Mouse (Mus musculus): ENCODE data around the gene Scaf11. TPM values are rescaled to one million over a fixed set of nuclear protein-coding genes. Genes with fewer than 3 reads are reported as not detected.
"Not testable (repeated sequence)": the region's sequence is repeated elsewhere in the genome, so short reads cannot be mapped to it uniquely, and the experiment has no call there.

Gene Scaf11
- polyA plus RNA-seq, 1 experiment from 2014 or later, result 54.0 TPM

DNA sequence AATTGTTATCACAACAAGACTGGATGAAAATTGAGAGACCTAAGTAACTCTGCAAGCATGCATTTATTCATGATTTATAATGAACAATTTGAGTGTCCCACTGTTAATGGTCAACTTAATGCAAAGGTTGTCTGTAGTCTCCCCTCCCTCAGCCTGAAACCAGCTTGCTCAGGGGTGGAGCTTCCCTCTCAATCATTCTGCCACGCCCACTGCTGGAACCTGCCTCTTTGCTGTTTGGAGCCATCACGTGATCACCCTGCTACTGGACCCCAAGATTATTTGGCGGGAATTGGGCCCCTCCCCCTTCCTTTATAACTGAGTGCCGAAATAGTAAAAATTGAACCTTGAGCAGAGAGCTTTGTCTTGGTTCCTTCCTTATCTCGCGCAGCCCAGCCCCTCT, 19.2 kb downstream of the Scaf11 start:
- not testable (repeated sequence) for H3K4me1 ChIP-seq (ENCODE audit: control insufficient read depth, insufficient read depth, low read length); H3K9ac ChIP-seq (replicated peaks; ENCODE audit: low read length); H3K36me3 ChIP-seq (ENCODE audit: control insufficient read depth, insufficient read depth, low read length); ATAC-seq (ENCODE audit: low FRiP score, low TSS enrichment); H3K4me3 ChIP-seq (replicated peaks; ENCODE audit: low read depth, low read length); H3K27me3 ChIP-seq (ENCODE audit: control insufficient read depth, insufficient read depth, low read length); H3K27ac ChIP-seq (replicated peaks; ENCODE audit: low read depth, low read length); DNase-seq; H3K4me2 ChIP-seq (ENCODE audit: low read length); H3K9me3 ChIP-seq (ENCODE audit: control insufficient read depth, low read length)
- WGBS, result 83% methylated on average over 5 of the region's 6 CpGs

DNA sequence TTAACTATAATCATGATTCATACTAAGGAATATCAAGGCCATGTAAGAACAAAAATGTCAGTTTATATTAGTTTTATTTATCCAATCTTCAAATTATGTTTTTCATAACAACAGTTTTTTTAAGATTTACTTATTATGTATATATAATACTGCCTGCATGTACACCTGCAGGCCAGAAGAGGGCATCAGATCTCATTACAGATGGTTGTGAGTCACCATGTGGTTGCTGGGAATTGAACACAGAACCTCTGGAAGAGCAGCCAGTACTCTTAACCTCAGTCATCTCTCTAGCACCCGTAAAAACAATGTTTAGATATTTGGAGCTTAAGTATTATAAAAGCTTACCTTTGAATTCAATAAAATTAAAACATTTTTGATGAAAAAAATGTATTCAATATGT, 26.4 kb downstream of the Scaf11 start:
- 100% methylated on average over 1 of the region's 1 CpGs for WGBS
- H3K4me3 ChIP-seq (replicated peaks; ENCODE audit: low read depth, low read length), result no peak overlapping the region
- no peak for DNase-seq

DNA sequence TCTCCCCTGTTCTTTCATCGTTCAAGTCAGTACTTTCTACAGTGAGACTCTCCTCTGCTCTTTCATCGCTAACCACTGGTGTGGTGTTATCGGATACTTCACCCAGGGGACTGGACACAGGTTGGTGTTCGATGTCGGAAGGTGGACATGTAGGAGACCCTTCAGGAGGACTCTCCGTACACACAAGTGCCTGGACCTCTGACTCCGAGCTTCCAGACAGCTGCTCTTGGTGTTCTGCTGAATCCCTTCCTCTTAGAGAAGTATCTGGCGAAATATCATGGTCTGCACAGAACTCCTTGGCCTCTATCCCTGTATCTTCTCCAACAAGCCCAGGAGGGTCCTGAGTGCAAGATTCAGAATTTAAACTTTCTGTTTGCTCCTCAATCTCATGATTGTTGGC, 40.7 kb downstream of the Scaf11 start:
- H3K4me2 ChIP-seq (ENCODE audit: low read length), result no peak overlapping the region
- no peaks in the 10 kb centered on the region for H3K27me3 ChIP-seq (ENCODE audit: control insufficient read depth, insufficient read depth, low read length)
- H3K27ac ChIP-seq (replicated peaks; ENCODE audit: low read depth, low read length), result no peak overlapping the region
- ATAC-seq (ENCODE audit: low FRiP score, low TSS enrichment) (no peak), DNase-seq (no peak)
- no peaks in the 10 kb centered on the region for H3K9me3 ChIP-seq (ENCODE audit: control insufficient read depth, low read length)
- 96% methylated on average over 8 of the region's 8 CpGs for WGBS
- H3K36me3 ChIP-seq (ENCODE audit: control insufficient read depth, insufficient read depth, low read length), result peaks cover 79% of the 10 kb centered on the region
- H3K9ac ChIP-seq (replicated peaks; ENCODE audit: low read length), result no peak overlapping the region
- H3K4me3 ChIP-seq (replicated peaks; ENCODE audit: low read depth, low read length), result no peak overlapping the region
- H3K4me1 ChIP-seq (ENCODE audit: control insufficient read depth, insufficient read depth, low read length), result no peaks in the 10 kb centered on the region

More for the DNA sequence above, 26.4 kb downstream of the Scaf11 start:
- Histone ChIP-seq H3K27me3 (ENCODE audit: control insufficient read depth, insufficient read depth, low read length) (no peaks in the 10 kb centered on the region), H3K4me1 (ENCODE audit: control insufficient read depth, insufficient read depth, low read length) (no peaks in the 10 kb centered on the region), H3K9ac (replicated peaks; ENCODE audit: low read length) (no peak overlapping the region), H3K9me3 (ENCODE audit: control insufficient read depth, low read length) (no peaks in the 10 kb centered on the region), H3K36me3 (ENCODE audit: control insufficient read depth, insufficient read depth, low read length) (peaks cover 35% of the 10 kb centered on the region), H3K27ac (replicated peaks; ENCODE audit: low read depth, low read length) (no peak overlapping the region), H3K4me2 (ENCODE audit: low read length) (no peak overlapping the region)
- no peak for ATAC-seq (ENCODE audit: low FRiP score, low TSS enrichment)

DNA sequence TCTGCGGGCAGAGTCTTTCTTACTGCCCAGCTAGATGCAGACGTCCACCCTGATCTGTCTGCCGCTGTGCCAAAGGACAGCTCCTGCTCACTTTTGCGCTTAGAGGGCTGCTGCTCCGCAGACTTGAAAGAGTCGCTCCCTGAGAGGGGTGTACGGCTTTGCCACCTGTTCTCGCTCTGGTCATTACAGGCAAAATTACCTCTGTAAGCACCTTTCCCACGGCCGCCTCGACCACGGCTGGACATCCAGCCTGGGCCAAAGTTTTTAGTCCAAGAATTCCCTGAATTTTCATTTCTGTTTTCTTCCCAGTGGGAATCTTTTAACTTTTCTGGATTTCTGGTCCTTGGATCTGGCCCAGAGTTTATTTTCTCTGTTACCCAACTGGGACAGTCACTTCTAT, 42.5 kb downstream of the Scaf11 start:
- no peak for ATAC-seq (ENCODE audit: low FRiP score, low TSS enrichment)
- Histone ChIP-seq H3K9ac (replicated peaks; ENCODE audit: low read length) (no peak overlapping the region), H3K27me3 (ENCODE audit: control insufficient read depth, insufficient read depth, low read length) (no peaks in the 10 kb centered on the region), H3K27ac (replicated peaks; ENCODE audit: low read depth, low read length) (no peak overlapping the region), H3K4me2 (ENCODE audit: low read length) (no peak overlapping the region), H3K36me3 (ENCODE audit: control insufficient read depth, insufficient read depth, low read length) (peaks cover 90% of the 10 kb centered on the region), H3K4me3 (replicated peaks; ENCODE audit: low read depth, low read length) (no peak overlapping the region), H3K9me3 (ENCODE audit: control insufficient read depth, low read length) (no peaks in the 10 kb centered on the region), H3K4me1 (ENCODE audit: control insufficient read depth, insufficient read depth, low read length) (no peaks in the 10 kb centered on the region)
- WGBS, result 96% methylated on average over 12 of the region's 12 CpGs
- DNase-seq, result no peak

DNA sequence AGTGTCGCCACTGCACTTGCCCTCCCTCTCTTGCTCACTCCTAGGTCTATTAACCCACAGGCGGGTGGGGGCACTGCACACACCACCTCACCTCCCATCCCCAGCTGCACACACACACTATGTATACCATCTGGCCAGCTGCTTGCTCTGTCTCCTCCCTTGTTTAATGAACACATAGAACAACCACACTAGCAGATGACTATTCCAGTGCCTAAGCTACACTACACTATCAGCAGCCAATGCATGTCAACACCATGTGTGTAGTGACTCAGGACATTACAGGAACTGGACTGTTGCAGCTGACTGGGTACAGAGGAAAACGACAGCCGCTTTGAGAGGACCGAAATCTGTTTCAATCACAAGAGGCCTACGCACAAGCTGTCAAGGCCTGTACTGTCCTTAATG, 51.9 kb downstream of the Scaf11 start:
- DNase-seq (no peak), ATAC-seq (ENCODE audit: low FRiP score, low TSS enrichment) (no peak)
- H3K9me3 ChIP-seq (ENCODE audit: control insufficient read depth, low read length), result no peaks in the 10 kb centered on the region
- H3K4me2 ChIP-seq (ENCODE audit: low read length), result no peak overlapping the region
- no peaks in the 10 kb centered on the region for H3K4me1 ChIP-seq (ENCODE audit: control insufficient read depth, insufficient read depth, low read length)
- no peaks in the 10 kb centered on the region for H3K27me3 ChIP-seq (ENCODE audit: control insufficient read depth, insufficient read depth, low read length)
- H3K27ac ChIP-seq (replicated peaks; ENCODE audit: low read depth, low read length), result no peak overlapping the region
- H3K4me3 ChIP-seq (replicated peaks; ENCODE audit: low read depth, low read length), result no peak overlapping the region
- 94% methylated on average over 6 of the region's 6 CpGs for WGBS
- H3K9ac ChIP-seq (replicated peaks; ENCODE audit: low read length), result no peak overlapping the region
- peaks cover 27% of the 10 kb centered on the region; the same call in 1 of the 2 replicates for H3K36me3 ChIP-seq (ENCODE audit: control insufficient read depth, insufficient read depth, low read length)

DNA sequence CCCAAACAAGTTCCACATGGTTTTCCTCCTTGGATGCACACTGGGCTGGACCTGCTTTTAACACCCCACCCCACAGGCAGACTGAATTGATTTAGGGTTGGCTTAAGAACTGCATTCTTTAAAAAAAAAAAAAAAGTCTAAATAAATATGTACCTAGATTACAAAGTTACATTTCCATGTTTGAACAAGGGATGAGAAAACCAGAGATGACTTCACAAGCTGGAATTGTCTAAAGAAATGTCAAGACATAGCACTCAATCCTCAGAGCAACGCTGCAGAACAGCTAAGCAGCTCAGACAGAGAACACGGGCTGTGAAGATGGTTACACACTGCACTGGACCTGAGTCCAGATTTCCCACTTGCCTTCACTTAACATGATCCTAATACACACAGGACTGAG, 53.5 kb downstream of the Scaf11 start:
- Histone ChIP-seq H3K4me1 (ENCODE audit: control insufficient read depth, insufficient read depth, low read length) (no peaks in the 10 kb centered on the region), H3K27ac (replicated peaks; ENCODE audit: low read depth, low read length) (no peak overlapping the region), H3K9me3 (ENCODE audit: control insufficient read depth, low read length) (no peaks in the 10 kb centered on the region), H3K9ac (replicated peaks; ENCODE audit: low read length) (no peak overlapping the region), H3K4me2 (ENCODE audit: low read length) (no peak overlapping the region), H3K36me3 (ENCODE audit: control insufficient read depth, insufficient read depth, low read length) (peaks cover 30% of the 10 kb centered on the region), H3K4me3 (replicated peaks; ENCODE audit: low read depth, low read length) (no peak overlapping the region), H3K27me3 (ENCODE audit: control insufficient read depth, insufficient read depth, low read length) (no peaks in the 10 kb centered on the region)
- no peak for ATAC-seq (ENCODE audit: low FRiP score, low TSS enrichment)
- no peak for DNase-seq
- 77% methylated on average over 2 of the region's 2 CpGs for WGBS

DNA sequence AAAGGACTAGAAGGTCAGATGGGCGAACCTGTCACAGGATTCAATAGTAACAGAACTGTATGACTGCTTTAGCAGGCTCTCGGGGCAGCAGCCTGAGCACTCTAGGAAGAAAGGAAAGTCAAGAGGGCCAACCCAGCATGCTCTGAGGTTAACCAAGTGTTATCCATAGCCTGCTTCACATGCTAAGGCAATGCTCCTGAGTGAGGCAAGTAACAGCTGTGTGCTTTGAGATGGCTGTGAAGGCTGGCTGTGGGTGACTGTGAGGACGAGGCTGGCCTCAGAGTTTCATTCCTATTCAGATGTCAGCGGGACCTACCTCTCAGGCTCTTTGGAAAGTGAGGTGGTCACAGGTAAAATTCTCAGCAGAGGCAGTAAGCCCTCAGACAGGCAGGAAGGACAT, 54.4 kb downstream of the Scaf11 start:
- no peak for DNase-seq
- no peaks in the 10 kb centered on the region for H3K4me1 ChIP-seq (ENCODE audit: control insufficient read depth, insufficient read depth, low read length)
- no peak overlapping the region for H3K27ac ChIP-seq (replicated peaks; ENCODE audit: low read depth, low read length)
- WGBS, result 79% methylated on average over 4 of the region's 4 CpGs
- H3K4me3 ChIP-seq (replicated peaks; ENCODE audit: low read depth, low read length), result no peak overlapping the region
- no peak overlapping the region for H3K9ac ChIP-seq (replicated peaks; ENCODE audit: low read length)
- no peaks in the 10 kb centered on the region for H3K27me3 ChIP-seq (ENCODE audit: control insufficient read depth, insufficient read depth, low read length)
- no peak overlapping the region for H3K4me2 ChIP-seq (ENCODE audit: low read length)
- ATAC-seq (ENCODE audit: low FRiP score, low TSS enrichment), result no peak
- peaks cover 34% of the 10 kb centered on the region for H3K36me3 ChIP-seq (ENCODE audit: control insufficient read depth, insufficient read depth, low read length)
- no peaks in the 10 kb centered on the region for H3K9me3 ChIP-seq (ENCODE audit: control insufficient read depth, low read length)

DNA sequence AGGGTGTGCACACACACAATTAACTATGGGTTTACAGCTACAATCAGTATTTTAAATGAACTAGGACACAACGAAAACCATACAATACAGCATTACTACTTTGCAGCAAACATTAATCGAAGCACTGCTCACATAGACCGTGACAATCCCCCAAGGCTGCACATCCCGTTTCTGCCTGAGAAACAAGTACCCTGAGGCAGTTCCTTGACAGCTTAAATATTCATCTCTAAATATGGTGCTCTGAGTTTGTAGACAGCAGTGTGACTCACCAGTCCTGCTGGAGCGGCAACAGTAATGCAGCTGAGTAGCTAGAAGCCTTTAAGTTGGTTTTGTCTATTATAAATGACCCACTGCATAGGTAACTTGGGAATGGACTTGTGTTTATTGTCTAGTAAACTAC, 55.1 kb downstream of the Scaf11 start:
- Histone ChIP-seq H3K9me3 (ENCODE audit: control insufficient read depth, low read length) (no peaks in the 10 kb centered on the region), H3K27me3 (ENCODE audit: control insufficient read depth, insufficient read depth, low read length) (no peaks in the 10 kb centered on the region), H3K4me3 (replicated peaks; ENCODE audit: low read depth, low read length) (no peak overlapping the region), H3K36me3 (ENCODE audit: control insufficient read depth, insufficient read depth, low read length) (peaks cover 34% of the 10 kb centered on the region), H3K27ac (replicated peaks; ENCODE audit: low read depth, low read length) (no peak overlapping the region), H3K4me2 (ENCODE audit: low read length) (no peak overlapping the region), H3K9ac (replicated peaks; ENCODE audit: low read length) (no peak overlapping the region), H3K4me1 (ENCODE audit: control insufficient read depth, insufficient read depth, low read length) (no peaks in the 10 kb centered on the region)
- DNase-seq (peak; percentile 58), ATAC-seq (ENCODE audit: low FRiP score, low TSS enrichment) (no peak)
- 55% methylated on average over 5 of the region's 5 CpGs for whole genome bisulfite sequencing

DNA sequence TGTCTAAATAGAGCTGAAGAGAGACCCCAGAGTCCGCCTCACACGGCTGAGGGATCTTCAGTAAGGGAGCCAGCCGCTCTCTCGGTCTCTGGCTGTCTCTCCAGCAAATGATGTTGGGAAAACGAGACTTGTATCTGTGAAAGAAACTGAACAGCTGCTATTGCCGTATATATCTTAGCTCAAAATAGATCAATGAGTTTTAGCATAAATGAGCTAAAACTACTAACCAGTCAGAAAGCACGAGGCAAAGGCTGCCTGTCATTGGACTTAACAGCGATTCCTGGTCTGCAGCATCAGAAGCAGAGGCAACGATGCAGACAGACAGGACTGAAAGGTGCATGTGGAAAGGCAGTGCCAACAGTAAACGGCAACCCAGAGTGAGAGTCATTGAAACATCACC, 62.3 kb downstream of the Scaf11 start:
- no peak overlapping the region for H3K27ac ChIP-seq (replicated peaks; ENCODE audit: low read depth, low read length)
- 91% methylated on average over 10 of the region's 10 CpGs for WGBS
- ATAC-seq (ENCODE audit: low FRiP score, low TSS enrichment), result no peak
- no peak for DNase-seq
- H3K4me1 ChIP-seq (ENCODE audit: control insufficient read depth, insufficient read depth, low read length), result 0 out of 2 replicates have a peak, but pooled peaks cover 5% of the 10 kb centered on the region
- no peaks in the 10 kb centered on the region for H3K9me3 ChIP-seq (ENCODE audit: control insufficient read depth, low read length)
- H3K27me3 ChIP-seq (ENCODE audit: control insufficient read depth, insufficient read depth, low read length), result no peaks in the 10 kb centered on the region
- H3K9ac ChIP-seq (replicated peaks; ENCODE audit: low read length), result no peak overlapping the region
- H3K36me3 ChIP-seq (ENCODE audit: control insufficient read depth, insufficient read depth, low read length), result peaks cover 66% of the 10 kb centered on the region
- no peak overlapping the region for H3K4me2 ChIP-seq (ENCODE audit: low read length)
- H3K4me3 ChIP-seq (replicated peaks; ENCODE audit: low read depth, low read length), result no peak overlapping the region

All from midbrain, embryonic 14.5 days (tissue).